Mouse (Mus musculus): ENCODE results near the gene Defa30. TPM values are rescaled to one million over a fixed set of nuclear protein-coding genes. Genes with fewer than 3 reads are reported as not detected.

The Defa30 gene
- polyA plus RNA-seq (2017; shearing (Covaris generic)): not detected

GRCm38 (mm10) chr8:21134342-21134741 lies at the start of gene Defa30:
Gene Defa30 (plus strand): TSS chr8:21134642.

DNA sequence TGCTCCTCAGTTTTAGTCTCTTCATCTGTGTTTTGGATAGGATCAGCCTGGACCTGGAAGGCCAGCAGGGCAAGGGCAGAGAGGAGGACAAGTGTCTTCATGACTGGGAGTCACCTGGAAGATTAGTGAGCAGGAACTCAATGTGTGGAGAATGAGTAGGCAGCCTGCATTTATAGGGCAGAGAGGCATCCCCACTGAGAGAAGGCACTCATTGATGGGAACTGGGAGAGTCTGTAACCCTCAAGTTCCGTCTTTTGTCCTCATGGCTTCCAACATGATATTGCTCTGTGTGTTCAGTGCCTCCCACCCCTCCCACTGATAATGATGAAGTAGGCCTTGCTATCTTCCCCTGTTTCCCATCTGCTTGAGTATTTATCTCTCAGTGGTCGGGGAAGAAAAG lies 38.5 kb upstream of the Defa30 start, which contains the start of gene Gm14851:
TSS of gene Gm14851 (minus strand) at position 101 of the 400 bp plus-strand sequence.

DNA sequence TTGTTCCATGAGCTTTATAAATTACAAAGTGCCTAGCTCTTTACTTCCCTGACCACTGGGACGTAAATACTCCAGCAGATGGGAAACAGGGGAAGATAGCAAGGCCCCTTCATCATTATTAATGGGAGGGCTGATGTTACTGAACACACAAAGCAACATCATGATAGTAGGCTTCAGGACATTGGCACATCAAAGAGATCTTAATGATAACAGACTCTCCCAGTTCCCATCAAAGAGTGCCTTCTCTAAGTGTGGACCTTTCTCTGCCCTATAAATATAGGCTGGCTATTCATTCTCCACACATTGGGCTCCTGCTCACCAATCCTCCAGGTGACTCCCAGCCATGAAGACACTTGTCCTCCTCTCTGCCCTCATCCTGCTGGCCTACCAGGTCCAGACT lies 27.5 kb downstream of the Defa30 start, which contains the start of gene Defa22:
TSS of gene Defa22 (plus strand) at position 301 of the 400 bp plus-strand sequence.

Other genes starting within 250 kb of the Defa30 start
- not detected for gene Defb33, start 242.0 kb upstream of the Defa30 start, polyA plus RNA-seq (2017; shearing (Covaris generic))
- gene Gm15056, start 232.0 kb upstream of the Defa30 start, polyA plus RNA-seq (2017; shearing (Covaris generic)): not detected
- gene Gm6040, start 212.6 kb upstream of the Defa30 start, polyA plus RNA-seq (2017; shearing (Covaris generic)): not detected
- gene AY761185, start 189.9 kb upstream of the Defa30 start, polyA plus RNA-seq (2017; shearing (Covaris generic)): not detected
- not detected for gene Defa21, start 109.1 kb upstream of the Defa30 start, polyA plus RNA-seq (2017; shearing (Covaris generic))
- not detected for gene Defa23, start 79.6 kb upstream of the Defa30 start, polyA plus RNA-seq (2017; shearing (Covaris generic))
- not detected for gene Defa35, start 69.6 kb upstream of the Defa30 start, polyA plus RNA-seq (2017; shearing (Covaris generic))
- gene Defa25, start 50.2 kb upstream of the Defa30 start, polyA plus RNA-seq (2017; shearing (Covaris generic)): not detected
- gene Gm14851, start 38.6 kb upstream of the Defa30 start, polyA plus RNA-seq (2017; shearing (Covaris generic)): not detected
- not detected for gene Defa22, start 27.6 kb downstream of the Defa30 start, polyA plus RNA-seq (2017; shearing (Covaris generic))
- gene Defa31, start 57.0 kb downstream of the Defa30 start, polyA plus RNA-seq (2017; shearing (Covaris generic)): not detected
- not detected for gene Gm15293, start 66.9 kb downstream of the Defa30 start, polyA plus RNA-seq (2017; shearing (Covaris generic))
- gene Gm15292, start 115.1 kb downstream of the Defa30 start, polyA plus RNA-seq (2017; shearing (Covaris generic)): not detected
- not detected for gene Defa27, start 180.9 kb downstream of the Defa30 start, polyA plus RNA-seq (2017; shearing (Covaris generic))
- gene Defa29, start 192.4 kb downstream of the Defa30 start, polyA plus RNA-seq (2017; shearing (Covaris generic)): not detected
- not detected for gene Defa2, start 243.9 kb downstream of the Defa30 start, polyA plus RNA-seq (2017; shearing (Covaris generic))

Measured in effector memory CD4-positive, alpha-beta T cell, adult 7 months (primary cell).